Mouse (Mus musculus) limb, embryonic 12.5 days (tissue): ENCODE measurements at regions not wholly inside any gene's neighbourhood (a gene's known extent, or its start where the extent isn't known, plus 50 kb on each side); places are given as distances from the start of the nearest gene placed in this dataset.

Experiments used
- ATAC-seq: fragments of 200-750 bp; cut with Nextera tagmentation; 2 replicates; pipeline ENCODE4 v1.8.0; 2017; ENCODE audit warnings: low read depth, moderate TSS enrichment; ENCODE audit not compliant: insufficient number of reproducible peaks, insufficient read depth, low FRiP score, low TSS enrichment
- H3K27ac ChIP-seq: fragments of 300-500 bp; sonication (generic); 2 replicates; pipeline ENCODE4 v1.5.1; 2016; ENCODE audit warnings: mild to moderate bottlenecking, moderate library complexity
- H3K27me3 ChIP-seq: fragments of 300-500 bp; sonication (generic); 2 replicates; pipeline ENCODE4 v1.6.1; 2016; ENCODE audit warnings: mild to moderate bottlenecking, moderate library complexity
- H3K36me3 ChIP-seq: fragments of 300-500 bp; sonication (generic); 2 replicates; pipeline ENCODE4 v1.6.1; 2016; ENCODE audit warnings: mild to moderate bottlenecking, moderate library complexity
- H3K4me1 ChIP-seq: fragments of 300-500 bp; sonication (generic); replicated peaks from 2 replicates; pipeline ENCODE4 v1.6.1; 2016
- H3K4me2 ChIP-seq: fragments of 300-500 bp; sonication (generic); 2 replicates; pipeline ENCODE4 v1.6.1; 2016; ENCODE audit warnings: mild to moderate bottlenecking, moderate library complexity
- H3K4me3 ChIP-seq: fragments of 300-500 bp; sonication (generic); replicated peaks from 2 replicates; pipeline ENCODE4 v1.5.1; 2016; ENCODE audit warnings: mild to moderate bottlenecking
- H3K9ac ChIP-seq: fragments of 300-500 bp; sonication (generic); replicated peaks from 2 replicates; pipeline ENCODE4 v1.6.1; 2016; ENCODE audit warnings: mild to moderate bottlenecking, moderate library complexity
- H3K9me3 ChIP-seq: fragments of 300-500 bp; sonication (generic); 2 replicates; pipeline ENCODE4 v1.6.1; 2016; ENCODE audit warnings: mild to moderate bottlenecking, moderate library complexity
- WGBS: fragments of 180-500 bp; shearing (Covaris S2); methylation state at CpG from one replicate; pipeline ENCODE4 v1.1.7; 2016; 5-methylcytosine and 5-hydroxymethylcytosine counted together

- 74% methylated on average over 2 of the region's 2 CpGs for WGBS
- H3K4me2 ChIP-seq, result no peak overlapping the region
- peaks cover 13% of the 10 kb centered on the region for H3K4me1 ChIP-seq
- H3K9me3 ChIP-seq, result no peaks in the 10 kb centered on the region
- no peak for ATAC-seq
- no peaks in the 10 kb centered on the region for H3K36me3 ChIP-seq
- no peak overlapping the region for H3K9ac ChIP-seq
- H3K27ac ChIP-seq, result no peak overlapping the region
- H3K4me3 ChIP-seq, result no peak overlapping the region
- no peaks in the 10 kb centered on the region for H3K27me3 ChIP-seq
Measured at GRCm38 (mm10) chr17:79282771-79283170, 72.1 kb downstream of the Cdc42ep3 start.

GRCm38 (mm10) chr17:79273551-79273950 lies 81.3 kb downstream of the Cdc42ep3 start:
- WGBS, result 87% methylated on average over 8 of the region's 8 CpGs
- Histone ChIP-seq H3K4me1 (no peaks in the 10 kb centered on the region), H3K9ac (no peak overlapping the region), H3K9me3 (no peaks in the 10 kb centered on the region), H3K4me3 (no peak overlapping the region), H3K4me2 (no peak overlapping the region), H3K27ac (no peak overlapping the region), H3K27me3 (no peaks in the 10 kb centered on the region), H3K36me3 (no peaks in the 10 kb centered on the region)
- ATAC-seq, result no peak

GRCm38 (mm10) chr17:79259691-79260090 lies 95.2 kb downstream of the Cdc42ep3 start:
- Histone ChIP-seq H3K9ac (no peak overlapping the region), H3K27ac (no peak overlapping the region; the same call in 1 of the 2 replicates), H3K4me2 (no peak overlapping the region), H3K4me3 (no peak overlapping the region), H3K4me1 (peaks cover 14% of the 10 kb centered on the region), H3K36me3 (no peaks in the 10 kb centered on the region), H3K27me3 (no peaks in the 10 kb centered on the region), H3K9me3 (no peaks in the 10 kb centered on the region)
- 30% methylated on average over 5 of the region's 5 CpGs for WGBS
- peak; percentile 47; the same call in 1 of the 2 replicates for ATAC-seq

- H3K9me3 ChIP-seq, result peaks cover 3% of the 10 kb centered on the region; the same call in 1 of the 2 replicates
- 83% methylated on average over 9 of the region's 9 CpGs for WGBS
- no peak overlapping the region for H3K27ac ChIP-seq
- H3K27me3 ChIP-seq, result no peaks in the 10 kb centered on the region
- ATAC-seq, result no peak
- H3K4me1 ChIP-seq, result no peaks in the 10 kb centered on the region
- H3K9ac ChIP-seq, result no peak overlapping the region
- no peak overlapping the region for H3K4me3 ChIP-seq
- no peak overlapping the region for H3K4me2 ChIP-seq
- no peaks in the 10 kb centered on the region for H3K36me3 ChIP-seq
Measured at GRCm38 (mm10) chr17:79246962-79247902, 107.7 kb downstream of the Cdc42ep3 start.

GRCm38 (mm10) chr17:79244121-79244520 lies 110.8 kb downstream of the Cdc42ep3 start:
- no peaks in the 10 kb centered on the region for H3K4me1 ChIP-seq
- no peak for ATAC-seq
- no peaks in the 10 kb centered on the region for H3K36me3 ChIP-seq
- 84% methylated on average over 11 of the region's 11 CpGs for WGBS
- H3K27me3 ChIP-seq, result no peaks in the 10 kb centered on the region
- H3K4me2 ChIP-seq, result no peak overlapping the region
- no peak overlapping the region for H3K4me3 ChIP-seq
- no peak overlapping the region for H3K27ac ChIP-seq
- H3K9ac ChIP-seq, result no peak overlapping the region
- peaks cover 3% of the 10 kb centered on the region; the same call in 1 of the 2 replicates for H3K9me3 ChIP-seq

GRCm38 (mm10) chr17:79243426-79243825 lies 111.5 kb downstream of the Cdc42ep3 start:
- Histone ChIP-seq H3K27ac (no peak overlapping the region), H3K4me1 (no peaks in the 10 kb centered on the region), H3K9me3 (peaks cover 3% of the 10 kb centered on the region; the same call in 1 of the 2 replicates), H3K4me3 (no peak overlapping the region), H3K9ac (no peak overlapping the region), H3K36me3 (no peaks in the 10 kb centered on the region), H3K4me2 (no peak overlapping the region), H3K27me3 (no peaks in the 10 kb centered on the region)
- WGBS, result 87% methylated on average over 2 of the region's 2 CpGs
- no peak for ATAC-seq

GRCm38 (mm10) chr17:79241489-79241888 lies 113.4 kb downstream of the Cdc42ep3 start:
- Histone ChIP-seq H3K9me3 (peaks cover 3% of the 10 kb centered on the region; the same call in 1 of the 2 replicates), H3K4me3 (no peak overlapping the region), H3K27ac (no peak overlapping the region), H3K4me2 (no peak overlapping the region), H3K4me1 (no peaks in the 10 kb centered on the region), H3K36me3 (no peaks in the 10 kb centered on the region), H3K9ac (no peak overlapping the region), H3K27me3 (no peaks in the 10 kb centered on the region)
- ATAC-seq, result no peak
- 87% methylated on average over 3 of the region's 3 CpGs for WGBS

- Histone ChIP-seq H3K4me2 (no peak overlapping the region), H3K27me3 (no peaks in the 10 kb centered on the region), H3K27ac (no peak overlapping the region), H3K4me3 (no peak overlapping the region), H3K4me1 (0 out of 2 replicates have a peak, but pooled peaks cover 3% of the 10 kb centered on the region), H3K36me3 (no peaks in the 10 kb centered on the region), H3K9ac (no peak overlapping the region), H3K9me3 (no peaks in the 10 kb centered on the region)
- no peak for ATAC-seq
- 74% methylated on average over 3 of the region's 3 CpGs for WGBS
Measured at GRCm38 (mm10) chr17:79236244-79236781, 118.6 kb downstream of the Cdc42ep3 start.

- no peaks in the 10 kb centered on the region for H3K9me3 ChIP-seq
- H3K4me3 ChIP-seq, result no peak overlapping the region
- H3K36me3 ChIP-seq, result no peaks in the 10 kb centered on the region
- 78% methylated on average over 25 of the region's 25 CpGs for WGBS
- no peaks in the 10 kb centered on the region for H3K27me3 ChIP-seq
- H3K9ac ChIP-seq, result no peak overlapping the region
- H3K4me2 ChIP-seq, result no peak overlapping the region
- H3K27ac ChIP-seq, result no peak overlapping the region
- 0 out of 2 replicates have a peak, but pooled peaks cover 3% of the 10 kb centered on the region for H3K4me1 ChIP-seq
- ATAC-seq, result no peak
Measured at GRCm38 (mm10) chr17:79230653-79231489, 124.0 kb downstream of the Cdc42ep3 start.

GRCm38 (mm10) chr17:79206563-79206962 lies 148.3 kb downstream of the Cdc42ep3 start:
- H3K9ac ChIP-seq, result no peak overlapping the region
- no peak for ATAC-seq
- H3K4me2 ChIP-seq, result no peak overlapping the region
- no peaks in the 10 kb centered on the region for H3K27me3 ChIP-seq
- WGBS, result 94% methylated on average over 1 of the region's 1 CpGs
- no peak overlapping the region for H3K27ac ChIP-seq
- H3K4me1 ChIP-seq, result peaks cover 10% of the 10 kb centered on the region
- no peaks in the 10 kb centered on the region for H3K36me3 ChIP-seq
- H3K4me3 ChIP-seq, result no peak overlapping the region
- peaks cover 17% of the 10 kb centered on the region; the same call in 1 of the 2 replicates for H3K9me3 ChIP-seq

GRCm38 (mm10) chr17:79206111-79206510 lies 148.8 kb downstream of the Cdc42ep3 start:
- Histone ChIP-seq H3K9ac (no peak overlapping the region), H3K9me3 (peaks cover 17% of the 10 kb centered on the region; the same call in 1 of the 2 replicates), H3K4me3 (no peak overlapping the region), H3K4me1 (peaks cover 10% of the 10 kb centered on the region), H3K27ac (no peak overlapping the region), H3K27me3 (no peaks in the 10 kb centered on the region), H3K36me3 (no peaks in the 10 kb centered on the region), H3K4me2 (no peak overlapping the region)
- 74% methylated on average over 4 of the region's 4 CpGs for WGBS
- no peak for ATAC-seq
